Mouse (Mus musculus) embryonic facial prominence, embryonic 12.5 days (tissue): ENCODE measurements at regions not wholly inside any gene's neighbourhood (a gene's known extent, or its start where the extent isn't known, plus 50 kb on each side); places are given as distances from the start of the nearest gene placed in this dataset.

ENCODE experiments used
- ATAC-seq: fragments of 200-750 bp; cut with Nextera tagmentation; 2 replicates; pipeline ENCODE4 v1.8.0; 2017; ENCODE audit not compliant: insufficient number of reproducible peaks, insufficient read depth, low FRiP score, low TSS enrichment
- H3K27ac ChIP-seq: fragments of 300-500 bp; sonication (generic); 2 replicates; pipeline ENCODE4 v1.5.1; 2016; ENCODE audit warnings: mild to moderate bottlenecking
- H3K27me3 ChIP-seq: fragments of 300-500 bp; sonication (generic); 2 replicates; pipeline ENCODE4 v1.6.1; 2016; ENCODE audit warnings: mild to moderate bottlenecking, moderate library complexity
- H3K36me3 ChIP-seq: fragments of 300-500 bp; sonication (generic); 2 replicates; pipeline ENCODE4 v1.6.1; 2016; ENCODE audit warnings: mild to moderate bottlenecking
- H3K4me1 ChIP-seq: fragments of 300-500 bp; sonication (generic); 2 replicates; pipeline ENCODE4 v1.6.1; 2016
- H3K4me2 ChIP-seq: fragments of 300-500 bp; sonication (generic); replicated peaks from 2 replicates; pipeline ENCODE4 v1.6.1; 2016; ENCODE audit warnings: mild to moderate bottlenecking, moderate library complexity
- H3K4me3 ChIP-seq: fragments of 300-500 bp; sonication (generic); 2 replicates; pipeline ENCODE4 v1.5.1; 2016; ENCODE audit warnings: mild to moderate bottlenecking
- H3K9ac ChIP-seq: fragments of 300-500 bp; sonication (generic); 2 replicates; pipeline ENCODE4 v1.6.1; 2016; ENCODE audit warnings: mild to moderate bottlenecking, moderate library complexity
- H3K9me3 ChIP-seq: fragments of 300-500 bp; sonication (generic); 2 replicates; pipeline ENCODE4 v1.6.1; 2016; ENCODE audit warnings: mild to moderate bottlenecking, moderate library complexity
- WGBS: fragments of 180-500 bp; shearing (Covaris S2); methylation state at CpG from one replicate; pipeline ENCODE4 v1.1.7; 2016; 5-methylcytosine and 5-hydroxymethylcytosine counted together

GRCm38 (mm10) chr7:70799031-70799766, 432.7 kb upstream of the Nr2f2 start:
- H3K9ac ChIP-seq: no peak overlapping the region
- no peak overlapping the region for H3K4me3 ChIP-seq
- H3K27ac ChIP-seq: no peak overlapping the region
- 0 out of 2 replicates have a peak, but pooled peaks cover 5% of the 10 kb centered on the region for H3K4me1 ChIP-seq
- no peak overlapping the region for H3K4me2 ChIP-seq
- no peaks in the 10 kb centered on the region for H3K27me3 ChIP-seq
- no peak for ATAC-seq
- no peaks in the 10 kb centered on the region for H3K9me3 ChIP-seq
- H3K36me3 ChIP-seq: no peaks in the 10 kb centered on the region
- WGBS: 77% methylated on average over 6 of the region's 6 CpGs

DNA sequence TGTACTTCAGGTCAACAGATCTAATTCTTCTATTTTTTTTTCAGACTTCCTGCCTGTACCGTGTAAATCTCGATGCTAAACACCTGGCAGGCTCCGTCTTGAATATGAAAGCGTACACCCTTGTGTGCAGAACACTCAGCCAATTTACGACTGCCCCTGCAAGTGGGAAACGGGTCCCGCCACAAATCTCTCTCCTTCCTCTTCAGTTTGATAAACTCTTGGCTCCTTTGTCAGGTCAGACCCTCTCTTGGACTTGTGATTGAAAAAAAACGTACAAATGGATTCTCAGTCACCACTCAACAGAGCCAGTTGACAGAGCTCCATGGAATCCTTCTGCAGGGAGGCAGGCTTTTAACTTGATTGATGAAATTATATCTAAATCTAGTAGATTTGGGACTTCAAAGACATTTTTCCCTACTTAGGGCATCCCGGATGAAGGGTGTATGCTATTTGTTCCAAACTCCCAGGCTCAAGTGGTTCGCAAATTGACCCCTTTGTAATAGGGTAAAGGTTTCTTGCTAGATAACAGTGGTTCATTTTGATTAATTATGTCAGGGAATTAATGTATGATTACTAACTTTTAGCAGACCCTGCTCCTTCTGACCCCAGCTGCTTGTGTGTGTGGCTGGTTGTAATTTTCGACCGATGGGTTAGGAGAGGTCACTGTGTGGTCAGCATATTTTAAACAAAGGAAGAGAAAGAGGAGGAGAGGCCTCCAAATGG, 429.7 kb upstream of the Nr2f2 start:
- no peaks in the 10 kb centered on the region for H3K27me3 ChIP-seq
- H3K4me1 ChIP-seq: 0 out of 2 replicates have a peak, but pooled peaks cover 5% of the 10 kb centered on the region
- no peak overlapping the region for H3K4me3 ChIP-seq
- H3K27ac ChIP-seq: no peak overlapping the region
- no peak for ATAC-seq
- H3K9ac ChIP-seq: no peak overlapping the region
- WGBS: 15% methylated on average over 12 of the region's 12 CpGs
- H3K4me2 ChIP-seq: no peak overlapping the region
- H3K36me3 ChIP-seq: no peaks in the 10 kb centered on the region
- no peaks in the 10 kb centered on the region for H3K9me3 ChIP-seq

- Histone ChIP-seq H3K4me1 (peaks cover 6% of the 10 kb centered on the region; the same call in 1 of the 2 replicates), H3K9me3 (no peaks in the 10 kb centered on the region), H3K9ac (no peak overlapping the region), H3K4me2 (no peak overlapping the region; the same call in 1 of the 2 replicates), H3K4me3 (no peak overlapping the region), H3K27me3 (0 out of 2 replicates have a peak, but pooled peaks cover 3% of the 10 kb centered on the region), H3K36me3 (no peaks in the 10 kb centered on the region), H3K27ac (no peak overlapping the region)
- ATAC-seq: no peak
- WGBS: 8% methylated on average over 21 of the region's 21 CpGs
Measured at GRCm38 (mm10) chr7:70788902-70789796, 422.6 kb upstream of the Nr2f2 start.

GRCm38 (mm10) chr7:70787966-70788365, 421.4 kb upstream of the Nr2f2 start:
- Histone ChIP-seq H3K9ac (no peak overlapping the region), H3K27me3 (0 out of 2 replicates have a peak, but pooled peaks cover 3% of the 10 kb centered on the region), H3K36me3 (no peaks in the 10 kb centered on the region), H3K9me3 (no peaks in the 10 kb centered on the region), H3K4me1 (peaks cover 6% of the 10 kb centered on the region; the same call in 1 of the 2 replicates), H3K27ac (no peak overlapping the region), H3K4me3 (no peak overlapping the region), H3K4me2 (no peak overlapping the region)
- ATAC-seq: no peak
- WGBS: 25% methylated on average over 5 of the region's 5 CpGs

GRCm38 (mm10) chr7:70780742-70781332, 414.3 kb upstream of the Nr2f2 start:
- 46% methylated on average over 2 of the region's 2 CpGs for WGBS
- Histone ChIP-seq H3K27me3 (no peaks in the 10 kb centered on the region), H3K4me2 (no peak overlapping the region), H3K27ac (no peak overlapping the region), H3K4me3 (no peak overlapping the region), H3K9me3 (no peaks in the 10 kb centered on the region), H3K9ac (no peak overlapping the region), H3K4me1 (no peaks in the 10 kb centered on the region), H3K36me3 (no peaks in the 10 kb centered on the region)
- no peak for ATAC-seq

DNA sequence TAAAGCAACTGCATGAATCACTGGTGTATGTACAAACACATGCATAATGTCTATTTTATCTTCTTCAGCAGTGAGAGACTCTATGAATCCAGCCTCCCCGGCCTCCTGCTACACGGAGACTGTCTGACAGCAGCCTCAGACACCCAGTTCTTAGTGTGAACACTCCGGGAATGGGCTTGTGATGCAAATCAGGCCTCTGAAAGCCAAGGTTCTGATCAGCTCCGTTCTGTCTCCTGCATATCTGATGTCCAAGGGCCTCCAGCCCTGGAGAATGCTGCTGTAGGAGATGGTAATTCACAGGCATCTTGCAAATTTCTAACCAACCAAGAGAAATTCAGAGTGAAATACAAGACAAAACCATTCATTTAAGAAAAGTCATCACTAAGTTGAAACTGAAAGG, 411.2 kb upstream of the Nr2f2 start:
- H3K4me2 ChIP-seq: no peak overlapping the region
- no peak overlapping the region for H3K27ac ChIP-seq
- no peaks in the 10 kb centered on the region for H3K36me3 ChIP-seq
- H3K4me1 ChIP-seq: no peaks in the 10 kb centered on the region
- no peak for ATAC-seq
- no peaks in the 10 kb centered on the region for H3K9me3 ChIP-seq
- H3K27me3 ChIP-seq: no peaks in the 10 kb centered on the region
- no peak overlapping the region for H3K9ac ChIP-seq
- WGBS: 50% methylated on average over 4 of the region's 4 CpGs
- H3K4me3 ChIP-seq: no peak overlapping the region

GRCm38 (mm10) chr7:70769655-70770054, 403.1 kb upstream of the Nr2f2 start:
- no peak for ATAC-seq
- Histone ChIP-seq H3K9me3 (no peaks in the 10 kb centered on the region), H3K4me2 (no peak overlapping the region), H3K27ac (no peak overlapping the region), H3K36me3 (no peaks in the 10 kb centered on the region), H3K9ac (no peak overlapping the region), H3K4me3 (no peak overlapping the region), H3K27me3 (no peaks in the 10 kb centered on the region), H3K4me1 (no peaks in the 10 kb centered on the region)
- 77% methylated on average over 6 of the region's 6 CpGs for WGBS

GRCm38 (mm10) chr7:70767697-70768096, 401.2 kb upstream of the Nr2f2 start:
- 63% methylated on average over 5 of the region's 5 CpGs for WGBS
- Histone ChIP-seq H3K36me3 (no peaks in the 10 kb centered on the region), H3K27me3 (no peaks in the 10 kb centered on the region)

GRCm38 (mm10) chr7:70756676-70757075, 390.1 kb upstream of the Nr2f2 start:
- H3K9ac ChIP-seq: no peak overlapping the region
- no peak overlapping the region for H3K27ac ChIP-seq
- no peaks in the 10 kb centered on the region for H3K4me1 ChIP-seq
- WGBS: 93% methylated on average over 3 of the region's 3 CpGs
- H3K27me3 ChIP-seq: no peaks in the 10 kb centered on the region
- H3K9me3 ChIP-seq: no peaks in the 10 kb centered on the region
- H3K4me2 ChIP-seq: no peak overlapping the region
- H3K36me3 ChIP-seq: no peaks in the 10 kb centered on the region
- H3K4me3 ChIP-seq: no peak overlapping the region
- ATAC-seq: no peak

More at GRCm38 (mm10) chr7:70767697-70768096, 401.2 kb upstream of the Nr2f2 start:
- no peaks in the 10 kb centered on the region for H3K4me1 ChIP-seq
- no peak overlapping the region for H3K4me3 ChIP-seq
- H3K9ac ChIP-seq: no peak overlapping the region
- no peak for ATAC-seq
- H3K9me3 ChIP-seq: no peaks in the 10 kb centered on the region
- no peak overlapping the region for H3K27ac ChIP-seq
- no peak overlapping the region for H3K4me2 ChIP-seq

GRCm38 (mm10) chr7:70754826-70755225, 388.3 kb upstream of the Nr2f2 start:
- no peak for ATAC-seq
- Histone ChIP-seq H3K4me2 (no peak overlapping the region), H3K9me3 (no peaks in the 10 kb centered on the region), H3K4me1 (no peaks in the 10 kb centered on the region), H3K36me3 (no peaks in the 10 kb centered on the region), H3K27me3 (no peaks in the 10 kb centered on the region), H3K9ac (no peak overlapping the region), H3K27ac (no peak overlapping the region), H3K4me3 (no peak overlapping the region)
- WGBS: 70% methylated on average over 1 of the region's 1 CpGs

DNA sequence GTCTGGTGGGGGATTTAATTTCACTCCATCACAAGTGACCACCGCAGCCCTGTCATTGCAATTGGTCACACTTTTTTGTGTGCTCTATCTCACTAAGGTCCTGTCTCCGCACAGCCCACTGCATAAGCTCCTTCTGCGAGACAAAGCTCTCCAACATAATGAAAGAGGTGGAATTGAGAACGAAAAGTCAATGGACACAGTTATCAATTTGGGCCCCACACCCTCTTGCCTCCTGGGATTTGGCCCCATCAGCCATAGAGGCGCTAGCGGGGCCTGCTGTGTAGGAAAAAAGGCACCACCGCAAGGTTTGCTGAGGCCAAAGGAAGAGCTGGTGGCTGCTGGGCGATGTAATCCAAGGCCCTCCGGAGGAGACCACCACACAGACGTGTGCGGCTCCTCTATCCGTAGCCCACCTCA, 386.3 kb upstream of the Nr2f2 start:
- Histone ChIP-seq H3K4me1 (peaks cover 5% of the 10 kb centered on the region; the same call in 1 of the 2 replicates), H3K27ac (no peak overlapping the region), H3K4me2 (no peak overlapping the region), H3K36me3 (no peaks in the 10 kb centered on the region), H3K27me3 (no peaks in the 10 kb centered on the region), H3K4me3 (no peak overlapping the region), H3K9ac (no peak overlapping the region), H3K9me3 (no peaks in the 10 kb centered on the region)
- WGBS: 66% methylated on average over 12 of the region's 12 CpGs
- ATAC-seq: no peak
